Mouse (Mus musculus): Measurements from ENCODE around the gene Cul9.

GRCm38 (mm10) chr17:46591406-46591805 is 45.2 kb upstream of the Cul9 start:
- no peak for TF ChIP-seq CTCF (IDR thresholded peaks at IDR 0.05; ENCODE audit: borderline replicate concordance, extremely low read depth, insufficient read depth, insufficient read length)
- no peak for TF ChIP-seq POLR2A (IDR thresholded peaks at IDR 0.05; ENCODE audit: borderline replicate concordance, extremely low read depth, insufficient read depth, insufficient read length, poor library complexity, severe bottlenecking)

All from brain, embryonic 14.5 days (tissue).